30 mouse cellular contexts compared by ENCODE assay signal in genomic region chr3:20294542-20295348, GRCm38 (mm10). TPM values are rescaled to one million over a fixed set of nuclear protein-coding genes. Genes with fewer than 3 reads are reported as not detected.
A peak's percentile ranks its signal among the peaks of the same experiment; 100 is the strongest.
DNase-seq lines count a peak whose midpoint lies in the region; ATAC-seq and TF ChIP-seq lines count a peak whose summit lies in the region.
"Had no signal": no experiment of that assay in that cellular context is flagged by ENCODE, and none has a peak within 500 bp of the region (broad histone marks: within the 10 kb centered on the region; RNA-seq: fewer than 3 reads in every experiment).

No protein-coding gene starts in this region.

- TF ChIP-seq CTCF in heart, adult 2 months (IDR thresholded peaks at IDR 0.05), result no peak

- no peak for TF ChIP-seq POLR2A in heart, adult 2 months (IDR thresholded peaks at IDR 0.05; ENCODE audit: insufficient read depth, low read depth, low read length)

- intact Hi-C loops in heart, adult 2 months (cut with DNase I), result no loop called here

- no peak overlapping the region for H3K9ac ChIP-seq in heart, adult 2 months (ENCODE audit: low read depth, low read length)
- H3K9ac ChIP-seq in kidney, embryonic 15.5 days, result no peak overlapping the region
- H3K9ac ChIP-seq: embryonic facial prominence, embryonic 15.5 days; forebrain, embryonic 15.5 days; heart, embryonic 15.5 days; hindbrain, embryonic 14.5 days; liver, postnatal 0 days; neural tube, embryonic 13.5 days had no signal

- WGBS in heart, adult 2 months, result 75% methylated on average over 9 of the region's 9 CpGs
- 83% methylated on average over 9 of the region's 9 CpGs for WGBS in kidney, embryonic 15.5 days

- H3K4me2 ChIP-seq in kidney, embryonic 15.5 days, result no peak overlapping the region
- H3K4me2 ChIP-seq: embryonic facial prominence, embryonic 15.5 days; forebrain, embryonic 15.5 days; heart, embryonic 15.5 days; hindbrain, embryonic 14.5 days; neural tube, embryonic 13.5 days had no signal

- H3K4me3 ChIP-seq in heart, adult 2 months, result no peak overlapping the region
- no peak overlapping the region for H3K4me3 ChIP-seq in kidney, embryonic 15.5 days (replicated peaks)
- H3K4me3 ChIP-seq: embryonic facial prominence, embryonic 15.5 days; forebrain, embryonic 15.5 days; heart, embryonic 15.5 days; left cerebral cortex, adult 2 months; limb, embryonic 10.5 days; myocyte; neural tube, embryonic 13.5 days had no signal

- H3K27ac ChIP-seq in heart, adult 2 months, result no peak overlapping the region
- no peak overlapping the region for H3K27ac ChIP-seq in kidney, embryonic 15.5 days
- H3K27ac ChIP-seq: embryonic facial prominence, embryonic 15.5 days; forebrain, embryonic 15.5 days; heart, embryonic 15.5 days; hindbrain, embryonic 14.5 days; left cerebral cortex, adult 2 months; limb, embryonic 10.5 days; neural tube, embryonic 13.5 days had no signal

- peak; percentile 56 for ATAC-seq in CD4-positive, CD25-positive, alpha-beta regulatory T cell, adult 4 months
- 0 out of 2 replicates have a peak, but pooled peaks have one; percentile 36 for ATAC-seq in common myeloid progenitor, adult 5-6 weeks (replicated peaks; ENCODE audit: low read depth, poor library complexity, severe bottlenecking)
- ATAC-seq in monocyte, adult 5-6 weeks (replicated peaks; ENCODE audit: insufficient number of reproducible peaks, low FRiP score, low TSS enrichment, poor library complexity, severe bottlenecking), result 0 out of 2 replicates have a peak, but pooled peaks have one; percentile 22
- ATAC-seq in kidney, embryonic 15.5 days (replicated peaks; ENCODE audit: low FRiP score), result no peak
- ATAC-seq: forebrain, embryonic 15.5 days; liver, postnatal 0 days had no signal

- H3K79me2 ChIP-seq in heart, adult 2 months (replicated peaks; ENCODE audit: control insufficient read depth, insufficient read depth, low read length), result no peaks in the 10 kb centered on the region

- no peak for TF ChIP-seq EP300 in heart, adult 2 months (IDR thresholded peaks at IDR 0.05; ENCODE audit: insufficient read depth, low read depth, low read length)

- H3K36me3 ChIP-seq in heart, adult 2 months (ENCODE audit: control insufficient read depth, insufficient read depth, low read length), result no peaks in the 10 kb centered on the region
- no peaks in the 10 kb centered on the region for H3K36me3 ChIP-seq in kidney, embryonic 15.5 days
- H3K36me3 ChIP-seq: embryonic facial prominence, embryonic 15.5 days; forebrain, embryonic 15.5 days; heart, embryonic 15.5 days; limb, embryonic 10.5 days; neural tube, embryonic 13.5 days had no signal

- H3K27me3 ChIP-seq in heart, adult 2 months (ENCODE audit: control insufficient read depth, insufficient read depth, low read length), result no peaks in the 10 kb centered on the region
- H3K27me3 ChIP-seq in kidney, embryonic 15.5 days, result no peaks in the 10 kb centered on the region
- H3K27me3 ChIP-seq: embryonic facial prominence, embryonic 15.5 days; forebrain, embryonic 15.5 days; heart, embryonic 15.5 days; neural tube, embryonic 13.5 days had no signal

- no peaks in the 10 kb centered on the region for H3K4me1 ChIP-seq in heart, adult 2 months (ENCODE audit: control insufficient read depth, insufficient read depth, low read length)
- H3K4me1 ChIP-seq in kidney, embryonic 15.5 days, result no peaks in the 10 kb centered on the region
- H3K4me1 ChIP-seq: embryonic facial prominence, embryonic 15.5 days; forebrain, embryonic 15.5 days; heart, embryonic 15.5 days; limb, embryonic 10.5 days; neural tube, embryonic 13.5 days had no signal

- no peaks in the 10 kb centered on the region for H3K9me3 ChIP-seq in kidney, embryonic 15.5 days (replicated peaks)
- H3K9me3 ChIP-seq: embryonic facial prominence, embryonic 15.5 days; forebrain, embryonic 15.5 days; heart, embryonic 15.5 days; limb, embryonic 10.5 days; neural tube, embryonic 13.5 days had no signal

- DNase-seq in heart, adult 8-10 months (ENCODE audit: low spot score), result peak; percentile 21
- no peak for DNase-seq in heart, adult 2 months
- DNase-seq in urinary bladder, postnatal 36 days (ENCODE audit: low spot score in 2 of 2), result no peak
- DNase-seq: adrenal gland, postnatal 14 days; cerebellum, adult 9-10 months; heart, postnatal 36 days; layer of hippocampus, adult 9-11 months; liver; liver, postnatal 0 days; lung, postnatal 10 days; midbrain, embryonic 14.5 days; right cerebral cortex, adult 18-20 months; right cerebral cortex, postnatal 4 days; thymus, adult 18-20 months; thymus, postnatal 36 days had no signal

RNA-seq across cellular contexts. Expression of gene Cpb1, which starts 19.2 kb away (rescaled TPM):
- not detected for total RNA-seq in heart, adult 8-10 months (2022)
- not detected for total RNA-seq in heart, adult 2 months (2021)
- not detected in 2 replicates for polyA plus RNA-seq in heart, adult 2 months (2012; rRNA removed)
- polyA plus RNA-seq in CD4-positive, CD25-positive, alpha-beta regulatory T cell, adult 4 months (2017; shearing (Covaris generic)), result not detected
- not detected in 2 replicates for total RNA-seq in common myeloid progenitor, adult 5-6 weeks (2017)
- total RNA-seq in monocyte, adult 5-6 weeks (2017), result not detected in 3 replicates
- polyA plus RNA-seq in kidney, embryonic 15.5 days (2015; fragmentation: Nextera tagmentation; extraction: Ambion mirVana), result 0.27 and 0.48 TPM in 2 replicates
- total RNA-seq: gastrocnemius, adult 8-10 months; heart, postnatal 36 days; left cerebral cortex, adult 2 months; megakaryocyte-erythroid progenitor cell, adult 5-6 weeks; MEL had no signal
- polyA plus RNA-seq: forebrain, embryonic 15.5 days; limb, embryonic 10.5 days; liver, postnatal 0 days; midbrain, embryonic 14.5 days; myocyte had no signal

RNA-seq across cellular contexts. Expression of gene Cpa3, which starts 52.8 kb away (rescaled TPM):
- total RNA-seq in heart, adult 8-10 months (2022), result 1 to 10 TPM in 1 of 4 experiments, under 1 TPM in 3; 0.66 to 1.6 (median 0.88) TPM
- 1 to 10 TPM in 1 of 2 experiments, under 1 TPM in 1; 0.96 to 1.1 TPM for total RNA-seq in heart, adult 2 months (2021)
- polyA plus RNA-seq in heart, adult 2 months (2012; rRNA removed), result 1.3 and 2.4 TPM in 2 replicates
- polyA plus RNA-seq in CD4-positive, CD25-positive, alpha-beta regulatory T cell, adult 4 months (2017; shearing (Covaris generic)), result under 1 TPM in 1 of 2 experiments, not detected in 1; 0.51 TPM
- total RNA-seq in common myeloid progenitor, adult 5-6 weeks (2017), result 144 and 147 TPM in 2 replicates
- total RNA-seq in monocyte, adult 5-6 weeks (2017), result 7.3 to 28.7 TPM (median 27.7 TPM) in 3 replicates
- polyA plus RNA-seq in kidney, embryonic 15.5 days (2015; fragmentation: Nextera tagmentation; extraction: Ambion mirVana), result 3.2 and 5.0 TPM in 2 replicates
- total RNA-seq: left cerebral cortex, adult 2 months had no signal
- polyA plus RNA-seq: limb, embryonic 10.5 days; myocyte had no signal
